Mouse (Mus musculus): ENCODE results near the gene Nrp2.

The Nrp2 gene

GRCm38 (mm10) chr1:62703158-62704116 lies at the start of gene Nrp2:
Nrp2 (plus strand) TSS chr1:62703285.
- peak; percentile 85 for DNase-seq (ENCODE audit: low spot score)

DNA sequence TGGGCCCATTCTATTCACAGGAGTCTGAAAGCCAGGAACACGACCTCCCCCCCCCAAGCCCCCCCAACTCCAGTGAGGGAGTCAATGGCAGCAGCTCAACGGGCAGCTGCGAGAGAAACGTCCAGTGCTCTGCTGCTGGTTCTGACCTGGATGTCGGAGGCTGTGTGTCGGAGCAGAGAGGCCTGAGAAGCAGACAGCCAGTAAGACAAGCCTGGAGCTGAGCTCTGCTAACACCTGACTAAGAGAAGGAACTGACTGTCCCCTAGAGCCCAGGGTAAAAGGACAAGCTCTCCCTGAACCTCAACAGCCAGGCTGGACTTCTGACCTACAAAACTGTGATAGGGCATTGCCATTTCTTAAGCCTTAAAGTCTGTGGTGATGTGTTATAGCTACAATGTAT lies 48.6 kb upstream of the Nrp2 start:
- DNase-seq (ENCODE audit: low spot score) = no peak

DNA sequence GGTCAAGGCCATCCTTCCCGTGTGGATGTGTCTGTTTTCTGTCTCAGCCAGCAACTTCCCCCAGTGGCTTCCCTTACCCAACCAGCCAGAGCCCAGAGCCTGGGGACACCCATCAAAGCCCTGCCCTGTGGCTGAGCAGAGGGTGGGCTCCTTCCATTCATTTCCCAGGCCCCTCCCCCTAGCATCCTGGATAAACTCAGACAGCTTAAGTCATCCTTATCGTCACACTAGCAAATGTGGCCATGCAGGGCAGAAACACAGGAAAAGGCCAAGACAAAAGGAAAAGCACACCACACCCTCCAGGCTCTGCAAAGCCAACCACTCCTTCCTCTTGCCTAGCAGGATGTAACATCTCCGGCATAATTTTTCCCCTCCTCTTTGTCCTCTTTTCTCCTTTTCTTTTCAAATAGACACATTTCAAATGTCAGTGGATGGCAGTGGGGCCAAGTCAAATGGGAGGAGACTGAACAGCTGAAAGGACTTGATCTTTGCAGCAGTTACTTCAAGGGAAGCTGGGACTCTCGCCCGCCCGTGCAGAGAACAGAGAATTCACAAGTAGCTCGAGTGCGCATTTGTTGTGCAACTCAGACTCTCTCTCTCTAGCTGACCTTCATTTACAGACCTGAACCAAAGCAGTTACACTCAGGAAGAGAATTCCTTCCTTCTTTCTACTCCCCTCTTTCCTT lies 38.0 kb upstream of the Nrp2 start:
- peak; percentile 16 for DNase-seq (ENCODE audit: low spot score)

- no peak for DNase-seq (ENCODE audit: low spot score)
Observed at GRCm38 (mm10) chr1:62665771-62666730, 37.0 kb upstream of the Nrp2 start.

- no peak for DNase-seq (ENCODE audit: low spot score)
Observed at GRCm38 (mm10) chr1:62666780-62667179, 36.3 kb upstream of the Nrp2 start.

DNA sequence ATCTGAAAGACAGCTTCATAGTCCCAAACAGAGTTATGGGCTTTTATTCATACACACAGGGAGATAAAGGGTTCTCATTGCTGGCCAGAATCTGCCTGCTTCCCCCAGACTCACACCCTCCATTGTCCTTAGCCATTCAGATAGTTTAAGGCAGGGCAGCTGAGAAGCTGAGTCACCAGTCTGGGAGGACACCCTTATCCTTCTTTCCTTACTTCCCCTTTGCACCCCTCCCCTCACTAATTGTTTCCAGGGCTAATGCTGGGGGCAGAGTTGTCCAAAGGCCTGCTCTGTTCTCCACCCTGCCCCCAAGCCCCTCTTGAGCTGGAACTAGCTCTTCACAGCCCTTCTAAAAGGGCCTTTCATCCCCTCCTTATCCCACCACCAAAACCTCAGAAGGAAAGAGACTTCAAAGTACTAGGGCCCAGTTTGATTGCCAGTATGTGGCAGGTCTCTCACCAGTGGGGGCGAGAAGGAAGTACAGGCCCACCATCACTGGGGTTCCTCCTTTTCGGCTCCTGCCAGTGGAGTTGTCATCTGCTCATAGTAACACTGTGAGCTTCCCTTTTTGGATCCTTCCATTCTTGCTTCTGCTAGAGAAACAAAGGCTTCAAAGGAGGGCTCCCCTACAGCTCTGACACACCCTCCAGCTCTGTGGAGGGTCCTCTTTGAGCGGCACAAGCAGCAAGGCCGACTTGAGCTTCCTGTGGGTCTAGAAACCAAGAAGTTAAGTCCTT lies 24.3 kb upstream of the Nrp2 start:
- DNase-seq (ENCODE audit: low spot score) = no peak

DNA sequence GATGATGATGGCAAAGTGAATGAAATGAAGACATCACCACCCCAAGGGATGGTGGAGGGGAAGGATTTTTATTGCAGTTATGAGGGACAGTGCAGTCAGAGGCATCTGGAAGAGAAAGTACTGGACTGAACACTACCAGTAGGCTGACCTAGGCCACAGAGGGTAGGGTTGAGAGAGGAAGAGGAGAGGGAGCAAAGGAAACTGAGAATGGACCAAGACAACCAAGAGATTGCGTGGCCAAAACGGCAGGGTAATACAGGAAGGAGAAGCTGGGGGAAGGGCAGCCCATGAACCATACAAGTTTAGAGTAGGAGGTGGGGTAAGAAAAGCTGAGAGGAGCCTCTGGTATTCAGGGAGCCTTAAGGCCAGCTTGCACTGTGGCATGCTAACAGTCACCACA lies 23.6 kb upstream of the Nrp2 start:
- no peak for DNase-seq (ENCODE audit: low spot score)

DNA sequence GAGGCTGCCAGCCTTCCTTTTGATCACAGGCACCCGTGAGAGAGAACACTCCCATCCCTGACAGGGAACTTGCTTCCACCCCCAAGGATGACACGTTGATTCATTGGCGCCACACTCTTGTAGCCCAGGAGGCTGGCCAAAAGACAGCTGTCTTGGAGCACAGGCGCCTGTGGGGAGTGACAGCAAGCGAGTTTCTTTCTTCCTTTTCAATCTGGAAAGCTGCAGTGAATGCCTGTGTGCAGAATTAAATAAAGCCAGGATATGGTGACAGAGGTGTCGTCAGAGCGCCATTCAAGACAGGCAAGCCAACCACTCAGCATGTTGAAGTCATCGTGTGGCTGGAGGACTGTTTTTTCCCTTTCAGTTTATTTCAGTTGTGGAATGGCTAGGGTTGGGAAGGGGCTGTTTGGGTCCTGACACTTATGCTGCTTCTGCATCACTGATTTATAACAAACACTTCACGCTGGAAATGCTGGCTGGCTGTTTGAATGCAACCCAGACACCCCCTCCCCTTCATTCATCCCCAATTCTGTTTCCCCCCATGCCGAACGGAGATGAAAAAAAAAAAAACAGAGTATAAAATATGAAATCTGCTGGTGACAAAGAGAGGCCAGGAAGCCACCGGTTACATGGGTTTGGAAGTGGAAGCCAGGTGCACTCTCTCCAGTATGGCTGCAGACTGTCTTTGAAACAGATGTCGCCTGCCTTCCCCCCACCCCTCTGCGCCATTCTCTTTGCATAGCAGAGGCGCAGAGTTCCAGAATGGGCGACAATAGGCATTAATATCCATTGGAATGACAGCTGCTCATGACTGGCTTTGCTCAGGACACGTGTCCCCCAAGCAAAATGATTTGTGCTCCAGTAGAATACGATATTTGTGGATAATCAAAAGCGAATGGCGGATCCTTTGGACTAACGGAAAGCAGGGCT lies 20.4 kb upstream of the Nrp2 start:
- no peak for DNase-seq (ENCODE audit: low spot score)

DNA sequence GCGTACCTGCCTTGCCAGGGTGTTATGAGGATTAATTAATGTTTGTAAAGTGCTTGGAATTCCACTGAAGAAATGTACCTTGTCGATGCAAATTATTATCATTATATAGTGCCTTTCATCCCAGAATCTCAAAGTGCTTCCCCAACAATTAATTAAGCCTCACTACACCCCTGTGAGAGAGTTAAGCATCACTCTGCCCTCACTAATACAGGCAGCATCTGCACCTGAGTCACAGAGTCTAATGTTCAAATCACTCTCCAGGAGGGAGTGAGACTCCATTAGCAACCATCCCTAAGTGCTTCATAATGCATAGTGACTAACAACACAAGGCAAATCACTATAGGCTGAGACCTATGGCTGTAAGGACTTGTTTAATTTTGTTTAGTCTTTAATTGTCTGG lies 19.6 kb upstream of the Nrp2 start:
- DNase-seq (ENCODE audit: low spot score) = no peak

DNA sequence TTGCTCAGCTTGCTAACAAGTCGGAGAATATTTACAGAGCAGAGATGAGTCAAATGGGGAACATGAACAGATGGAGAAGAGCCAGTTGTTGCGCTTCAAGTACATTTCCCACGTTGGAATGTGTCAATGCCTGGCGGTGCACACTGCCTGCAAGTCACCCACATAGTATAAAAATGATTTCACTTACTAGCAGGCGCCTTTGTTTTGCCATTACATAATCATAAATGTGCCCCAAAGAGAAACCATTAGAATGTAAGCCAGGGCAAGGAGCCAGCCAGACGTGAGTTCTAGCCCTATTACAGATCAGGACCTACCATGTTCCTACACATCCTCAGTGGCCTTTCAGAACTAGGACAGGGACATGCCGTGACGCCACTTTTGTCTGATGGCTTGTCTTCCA lies 15.6 kb upstream of the Nrp2 start:
- no peak for DNase-seq (ENCODE audit: low spot score)

- DNase-seq (ENCODE audit: low spot score) = no peak
Observed at GRCm38 (mm10) chr1:62691175-62691574, 11.9 kb upstream of the Nrp2 start.

- no peak for DNase-seq (ENCODE audit: low spot score)
Observed at GRCm38 (mm10) chr1:62696312-62696982, 6.6 kb upstream of the Nrp2 start.

GRCm38 (mm10) chr1:62696983-62697341 lies 6.1 kb upstream of the Nrp2 start:
- peak; percentile 42 for DNase-seq (ENCODE audit: low spot score)

GRCm38 (mm10) chr1:62697353-62697752 lies 5.7 kb upstream of the Nrp2 start:
- no peak for DNase-seq (ENCODE audit: low spot score)

- DNase-seq (ENCODE audit: low spot score) = no peak
Observed at GRCm38 (mm10) chr1:62699801-62700200, 3.3 kb upstream of the Nrp2 start.

GRCm38 (mm10) chr1:62701065-62701921 lies 1.8 kb upstream of the Nrp2 start:
- DNase-seq (ENCODE audit: low spot score) = peak; percentile 83

DNA sequence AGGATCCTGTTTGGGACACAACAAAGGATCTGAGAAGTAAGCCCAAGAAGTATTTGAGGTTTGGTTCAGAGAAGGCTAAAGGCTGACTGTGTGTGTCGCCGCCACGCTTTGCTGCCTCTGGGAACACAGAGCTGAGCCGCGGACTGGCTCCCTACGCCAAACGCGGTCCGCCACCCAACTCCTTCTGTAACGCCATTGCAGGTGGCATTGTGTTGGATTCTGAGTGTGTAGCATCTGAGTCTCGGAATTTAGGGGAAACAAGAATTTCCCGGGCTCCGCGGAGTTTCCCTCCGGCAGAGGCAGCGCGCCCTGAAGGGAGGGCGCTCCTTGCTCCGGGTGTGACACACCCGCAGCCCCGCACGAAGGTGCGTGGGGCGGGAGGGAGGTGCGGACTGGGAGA lies 342 bp upstream of the Nrp2 start:
- no peak for DNase-seq (ENCODE audit: low spot score)

GRCm38 (mm10) chr1:62704117-62704888 lies 1.2 kb downstream of the Nrp2 start:
- DNase-seq (ENCODE audit: low spot score) = no peak

Measured in urinary bladder, postnatal 14 days (tissue).